Mouse (Mus musculus) CH12.LX (cell line): Measurements from ENCODE around the gene Map3k11. TPM values are rescaled to one million over a fixed set of nuclear protein-coding genes. Genes with fewer than 3 reads are reported as not detected.

ENCODE experiments used
- DNase-seq: peaks from one replicate; pipeline ENCODE4 v3.0.0-alpha.2; 2013; ENCODE audit errors: extremely low read depth
- H3K27ac ChIP-seq: 2 replicates; pipeline ENCODE4 v1.5.1; 2012; ENCODE audit warnings: low read depth, mild to moderate bottlenecking, control low read depth, moderate library complexity; ENCODE audit not compliant: insufficient read depth
- H3K27me3 ChIP-seq: replicated peaks from 2 replicates; pipeline ENCODE3; 2012; ENCODE audit warnings: inconsistent platforms
- H3K36me3 ChIP-seq, 2 experiments: replicated peaks in 1 of 2; 2 replicates each; pipeline versions ENCODE3 to v1.6.1; 2012; ENCODE audit warnings: inconsistent platforms in 1 of 2, low read length in 1 of 2, mild to moderate bottlenecking in 1 of 2, mixed read lengths in 1 of 2, moderate library complexity in 1 of 2; ENCODE audit not compliant: control insufficient read depth in 1 of 2, insufficient read depth in 1 of 2
- H3K4me1 ChIP-seq, 2 experiments: 2 replicates each; pipeline ENCODE4 v1.6.1; 2012; ENCODE audit warnings: inconsistent platforms in 1 of 2, moderate library complexity in 1 of 2; ENCODE audit not compliant: insufficient read depth in 2 of 2, control insufficient read depth in 1 of 2
- H3K4me2 ChIP-seq: 2 replicates; pipeline ENCODE4 v1.6.1; 2012; ENCODE audit warnings: low read depth, mild to moderate bottlenecking, control low read depth; ENCODE audit not compliant: poor library complexity, insufficient read depth, severe bottlenecking
- H3K4me3 ChIP-seq, 3 experiments: fragments of 150-350 bp in 1 of 3; sonication (generic) in 1 of 3; replicated peaks in 1 of 3; 2 replicates each; pipeline versions ENCODE3 to v1.5.1; 2011 to 2012; ENCODE audit warnings: low read depth in 2 of 3, low read length in 2 of 3, mild to moderate bottlenecking in 2 of 3, moderate library complexity in 2 of 3, control low read depth in 1 of 3, improper control_type of control experiment in 1 of 3, inconsistent platforms in 1 of 3, mixed read lengths in 1 of 3; ENCODE audit not compliant: poor library complexity in 1 of 3
- H3K79me2 ChIP-seq: replicated peaks from 2 replicates; pipeline ENCODE4 v1.6.1; 2012; ENCODE audit warnings: mild to moderate bottlenecking, moderate library complexity; ENCODE audit not compliant: control insufficient read depth, poor library complexity, insufficient read depth, severe bottlenecking; ENCODE audit errors: extremely low read depth
- H3K9ac ChIP-seq: 2 replicates; pipeline ENCODE4 v1.6.1; 2012; ENCODE audit warnings: low read depth, mild to moderate bottlenecking, control low read depth, moderate library complexity; ENCODE audit not compliant: insufficient read depth
- H3K9me3 ChIP-seq: replicated peaks from 2 replicates; pipeline ENCODE3; 2012; ENCODE audit warnings: low read length, inconsistent platforms, mixed read lengths
- BHLHE40 ChIP-seq: IDR thresholded peaks from 2 replicates; pipeline ENCODE4 v1.6.1; 2011; ENCODE audit warnings: mild to moderate bottlenecking, low read depth, low read length, improper control_type of control experiment
- CHD1 ChIP-seq: IDR thresholded peaks from 2 replicates; pipeline ENCODE4 v1.6.1; 2012; ENCODE audit warnings: low read depth, low read length, improper control_type of control experiment, inconsistent platforms
- CHD2 ChIP-seq: IDR thresholded peaks from 2 replicates; pipeline ENCODE4 v1.6.1; 2011; ENCODE audit warnings: low read length, improper control_type of control experiment
- E2F4 ChIP-seq: IDR thresholded peaks from 2 replicates; pipeline ENCODE4 v1.6.1; 2011; ENCODE audit warnings: low read depth, low read length, improper control_type of control experiment; ENCODE audit not compliant: insufficient replicate concordance
- EP300 ChIP-seq: IDR thresholded peaks from 2 replicates; pipeline ENCODE4 v1.6.1; 2011; ENCODE audit warnings: low read length, improper control_type of control experiment
- ETS1 ChIP-seq: conservative IDR thresholded peaks from 2 replicates; pipeline ENCODE4 v1.6.1; 2012; ENCODE audit warnings: low read depth, mild to moderate bottlenecking, inconsistent platforms, low read length, improper control_type of control experiment, moderate library complexity
- HCFC1 ChIP-seq: IDR thresholded peaks from 2 replicates; pipeline ENCODE4 v1.6.1; 2012; ENCODE audit warnings: low read depth, mild to moderate bottlenecking, inconsistent platforms, low read length, improper control_type of control experiment
- JUND ChIP-seq: conservative IDR thresholded peaks from 2 replicates; pipeline ENCODE4 v1.6.1; 2011; ENCODE audit warnings: low read depth, low read length, improper control_type of control experiment
- KAT2A ChIP-seq: IDR thresholded peaks from 2 replicates; pipeline ENCODE4 v1.6.1; 2012; ENCODE audit warnings: low read length, improper control_type of control experiment, inconsistent platforms; ENCODE audit not compliant: insufficient replicate concordance
- MAFK ChIP-seq: IDR thresholded peaks from 2 replicates; pipeline ENCODE4 v1.6.1; 2011; ENCODE audit warnings: low read length, improper control_type of control experiment; ENCODE audit not compliant: insufficient replicate concordance
- MAX ChIP-seq: IDR thresholded peaks from 2 replicates; pipeline ENCODE4 v1.6.1; 2011; ENCODE audit warnings: low read length, improper control_type of control experiment
- MEF2A ChIP-seq: IDR thresholded peaks from 2 replicates; pipeline ENCODE4 v1.6.1; 2014; ENCODE audit warnings: low read depth, mild to moderate bottlenecking, inconsistent platforms, low read length, improper control_type of control experiment, borderline replicate concordance
- MXI1 ChIP-seq: IDR thresholded peaks from 2 replicates; pipeline ENCODE4 v1.6.1; 2011; ENCODE audit warnings: mild to moderate bottlenecking, low read depth, low read length, improper control_type of control experiment
- MYC ChIP-seq: IDR thresholded peaks from 2 replicates; pipeline ENCODE4 v1.6.1; 2011; ENCODE audit warnings: low read depth, mild to moderate bottlenecking, improper control_type of control experiment, low read length
- NRF1 ChIP-seq: IDR thresholded peaks from 2 replicates; pipeline ENCODE4 v1.6.1; 2014; ENCODE audit warnings: low read depth, mild to moderate bottlenecking, inconsistent platforms, low read length, improper control_type of control experiment, moderate library complexity
- POLR2A ChIP-seq: IDR thresholded peaks from 2 replicates; pipeline ENCODE4 v1.6.1; 2011; ENCODE audit warnings: low read depth, mild to moderate bottlenecking, improper control_type of control experiment, low read length
- RAD21 ChIP-seq: IDR thresholded peaks from 2 replicates; pipeline ENCODE4 v1.6.1; 2011; ENCODE audit warnings: low read depth, mild to moderate bottlenecking, low read length, improper control_type of control experiment, moderate library complexity
- RCOR1 ChIP-seq: conservative IDR thresholded peaks from 2 replicates; pipeline ENCODE4 v1.6.1; 2012; ENCODE audit warnings: low read depth, mild to moderate bottlenecking, inconsistent platforms, low read length, improper control_type of control experiment
- SMC3 ChIP-seq: IDR thresholded peaks from 2 replicates; pipeline ENCODE4 v1.6.1; 2011; ENCODE audit warnings: low read depth, low read length, improper control_type of control experiment
- TBP ChIP-seq: conservative IDR thresholded peaks from 2 replicates; pipeline ENCODE4 v1.6.1; 2011; ENCODE audit warnings: low read depth, low read length, improper control_type of control experiment
- UBTF ChIP-seq: IDR thresholded peaks from 2 replicates; pipeline ENCODE4 v1.6.1; 2012; ENCODE audit warnings: low read depth, mild to moderate bottlenecking, inconsistent platforms, low read length, improper control_type of control experiment, moderate library complexity
- USF1 ChIP-seq: IDR thresholded peaks from 2 replicates; pipeline ENCODE4 v1.6.1; 2014; ENCODE audit warnings: low read depth, mild to moderate bottlenecking, inconsistent platforms, low read length, improper control_type of control experiment
- USF2 ChIP-seq: conservative IDR thresholded peaks from 2 replicates; pipeline ENCODE4 v1.6.1; 2011; ENCODE audit warnings: low read depth, low read length, improper control_type of control experiment
- ZKSCAN1 ChIP-seq: IDR thresholded peaks from 2 replicates; pipeline ENCODE4 v1.6.1; 2012; ENCODE audit warnings: low read depth, inconsistent platforms, low read length, improper control_type of control experiment, borderline replicate concordance
- ZMIZ1 ChIP-seq: IDR thresholded peaks from 2 replicates; pipeline ENCODE4 v1.6.1; 2012; ENCODE audit warnings: low read depth, mild to moderate bottlenecking, inconsistent platforms, low read length, improper control_type of control experiment
- ZNF384 ChIP-seq: IDR thresholded peaks from 2 replicates; pipeline ENCODE4 v1.6.1; 2012; ENCODE audit warnings: low read depth, low read length, improper control_type of control experiment, inconsistent platforms
- dilution Hi-C: fragments of 300-500 bp; cut with MboI; formaldehyde crosslinking; loops from 2 replicates; pipeline ENCODE4 v1.14.3; 2020; ENCODE audit warnings: low sequenced_read_pairs; ENCODE audit not compliant: extremely low pct_unique_long_range_greater_than_20kb, extremely low pct_ligation_motif_present
- in situ Hi-C: fragments of 300-500 bp; cut with MboI; formaldehyde crosslinking; loops from 3 replicates; pipeline ENCODE4 v1.14.3; 2019; ENCODE audit warnings: low sequenced_read_pairs, low pct_ligation_motif_present, low pct_unique_long_range_greater_than_20kb, mixed read lengths
- polyA plus RNA-seq: library from polyadenylated mRNA; unstranded; fragments of >175 nt; gene quantifications from 2 replicates; pipeline ENCODE4 v1.2.1, GENCODE M21; 2012; ENCODE audit warnings: low read depth; ENCODE audit not compliant: insufficient read length
- total RNA-seq, 2 experiments: library from RNA; depleted of rRNA; stranded (reverse); fragments of 300-350 nt in 1 of 2; fragments of >200 nt in 1 of 2; gene quantifications; 2 replicates each; pipeline ENCODE4 v1.2.3; 2012 to 2014

Gene Map3k11
- total and polyA plus RNA-seq, 3 experiments = 6.0 to 16.0 (median 13.5) TPM

DNA sequence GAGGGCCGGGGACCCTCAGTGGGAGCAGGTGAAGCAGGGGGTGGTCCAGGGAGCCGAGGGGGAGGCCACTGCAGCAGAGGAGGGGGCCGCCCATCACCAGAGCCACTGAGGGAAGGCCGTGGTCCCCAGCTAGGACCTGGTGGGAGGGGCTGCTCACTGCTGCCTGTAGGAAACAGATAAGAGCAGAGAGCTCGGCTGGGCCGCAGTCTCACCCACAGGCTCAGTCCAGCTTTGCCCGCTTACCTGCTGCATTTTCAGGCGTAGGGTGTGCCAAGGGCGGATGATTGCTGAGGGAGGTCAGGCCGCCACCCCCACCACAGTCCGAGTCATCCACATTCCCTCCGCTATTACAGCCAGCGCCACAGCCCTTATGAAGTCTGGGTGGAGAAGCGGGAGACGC lies 23.1 kb upstream of the Map3k11 start:
- Histone ChIP-seq H3K36me3 (peaks cover 52 to 64% of the 10 kb centered on the region in 2 experiments), H3K4me1 (peaks cover 10 to 29% of the 10 kb centered on the region in 2 experiments), H3K4me2 (no peak overlapping the region)
- DNase-seq = no peak
- TF ChIP-seq CHD1 (no peak), MEF2A (no peak), SMC3 (no peak), MXI1 (no peak), ZMIZ1 (no peak), KAT2A (no peak), ZKSCAN1 (no peak), POLR2A (no peak), ZNF384 (no peak), CHD2 (no peak), UBTF (no peak), HCFC1 (no peak)
- TF ChIP-seq, all 38 proteins: peak for 0
- H3K79me2 ChIP-seq = peaks cover 6% of the 10 kb centered on the region; the same call in 1 of the 2 replicates
- dilution Hi-C loops = no loop called here
- H3K9me3 ChIP-seq = no peaks in the 10 kb centered on the region
- no peak overlapping the region for H3K9ac ChIP-seq
- no peak overlapping the region for H3K4me3 ChIP-seq
- no peaks in the 10 kb centered on the region for H3K27me3 ChIP-seq
- in situ Hi-C loops = no loop called here
- H3K27ac ChIP-seq = no peak overlapping the region

DNA sequence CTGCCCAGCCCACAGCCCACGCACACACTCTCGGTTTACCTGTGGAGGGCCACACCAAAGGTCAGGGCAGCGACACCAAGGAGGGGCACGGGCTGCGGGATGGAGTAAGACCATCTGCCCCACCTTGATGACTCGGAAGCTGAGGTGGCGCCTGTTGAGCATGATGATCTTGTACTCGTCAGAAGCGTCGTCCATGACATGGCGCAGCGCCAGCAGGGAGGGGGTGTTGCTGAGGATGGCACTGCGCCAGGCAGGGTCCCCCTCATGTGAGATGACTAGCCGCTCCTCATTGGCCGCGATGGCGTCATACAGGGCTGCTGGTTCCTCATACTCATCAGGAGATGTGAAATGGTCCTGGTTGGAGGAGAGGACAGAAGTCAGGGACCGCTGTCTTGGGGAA lies 22.2 kb upstream of the Map3k11 start:
- in situ Hi-C loops = no loop called here
- no peak overlapping the region for H3K4me2 ChIP-seq
- no peak overlapping the region for H3K4me3 ChIP-seq
- dilution Hi-C loops = no loop called here
- TF ChIP-seq TBP (no peak), JUND (no peak), RAD21 (no peak), MAX (no peak), USF2 (no peak), EP300 (no peak), POLR2A (no peak), ZKSCAN1 (no peak), E2F4 (no peak), KAT2A (no peak), USF1 (no peak), MYC (no peak), MAFK (no peak), CHD1 (no peak), ETS1 (no peak), BHLHE40 (no peak), RCOR1 (no peak), NRF1 (no peak)
- no peaks in the 10 kb centered on the region for H3K9me3 ChIP-seq
- no peak overlapping the region for H3K9ac ChIP-seq
- DNase-seq = no peak
- peaks cover 8 to 24% of the 10 kb centered on the region in 2 experiments for H3K4me1 ChIP-seq
- peaks cover 61 to 70% of the 10 kb centered on the region in 2 experiments for H3K36me3 ChIP-seq
- H3K27me3 ChIP-seq = no peaks in the 10 kb centered on the region
- no peak overlapping the region for H3K27ac ChIP-seq
- peaks cover 6% of the 10 kb centered on the region; the same call in 1 of the 2 replicates for H3K79me2 ChIP-seq
